Mouse (Mus musculus): ENCODE data around the gene Hpcal1. TPM values are rescaled to one million over a fixed set of nuclear protein-coding genes. Genes with fewer than 3 reads are reported as not detected.

Gene Hpcal1
- polyA plus RNA-seq, 1 experiment from 2014 or later: 62.0 TPM

DNA sequence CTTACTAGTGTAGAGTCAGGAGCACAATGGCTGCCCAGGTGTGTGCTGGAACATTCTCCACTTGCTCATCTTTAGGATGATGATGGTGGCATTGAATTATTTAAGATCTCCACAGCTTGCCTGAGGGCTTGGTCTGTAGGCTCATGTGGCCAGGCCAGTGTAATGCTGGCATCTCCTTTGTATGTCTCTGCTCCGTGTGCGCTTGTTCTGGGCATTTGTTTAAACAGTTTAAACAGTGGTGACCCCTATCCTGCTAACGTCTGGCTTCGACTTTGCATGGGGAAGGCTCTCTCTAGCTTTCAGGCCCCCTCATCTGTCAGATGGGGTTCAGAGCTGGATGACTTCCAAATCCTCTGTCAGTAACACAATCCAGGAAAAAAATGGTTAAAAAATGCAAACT, 8.3 kb downstream of the Hpcal1 start:
- Histone ChIP-seq H3K27ac (ENCODE audit: low read length) (no peak overlapping the region), H3K4me1 (ENCODE audit: insufficient read depth, low read length) (peaks cover 44% of the 10 kb centered on the region), H3K9me3 (ENCODE audit: low read length) (no peaks in the 10 kb centered on the region), H3K4me3 (ENCODE audit: low read length) (no peak overlapping the region), H3K4me2 (replicated peaks; ENCODE audit: low read depth, low read length) (no peak overlapping the region), H3K9ac (replicated peaks; ENCODE audit: low read length) (no peak overlapping the region), H3K27me3 (ENCODE audit: insufficient read depth, low read length) (no peaks in the 10 kb centered on the region), H3K36me3 (ENCODE audit: insufficient read depth, low read length) (no peaks in the 10 kb centered on the region)
- WGBS: 68% methylated on average over 4 of the region's 4 CpGs
- no peak for ATAC-seq (ENCODE audit: low FRiP score, low TSS enrichment)

DNA sequence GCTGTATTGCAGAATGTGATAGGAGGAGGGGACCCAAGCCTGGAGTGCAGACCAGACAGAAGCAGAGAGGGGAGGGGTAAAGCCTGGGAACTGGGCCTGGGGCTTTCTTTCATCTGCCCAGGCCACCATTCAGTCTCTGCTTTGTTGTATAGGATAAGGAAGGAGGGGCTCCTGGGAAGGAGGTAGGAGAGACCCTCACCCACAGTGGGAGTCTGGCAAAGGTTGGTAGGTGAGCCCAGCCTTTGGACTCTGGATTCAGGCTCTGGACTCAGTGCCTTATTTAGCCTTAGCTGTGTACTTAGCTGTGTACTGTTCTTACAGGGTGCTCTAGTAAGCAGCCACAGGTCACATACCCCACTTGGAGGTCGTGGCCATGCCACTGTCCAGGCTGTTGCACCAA, 8.8 kb downstream of the Hpcal1 start:
- H3K9ac ChIP-seq (replicated peaks; ENCODE audit: low read length): no peak overlapping the region
- H3K4me1 ChIP-seq (ENCODE audit: insufficient read depth, low read length): peaks cover 39% of the 10 kb centered on the region
- no peak for ATAC-seq (ENCODE audit: low FRiP score, low TSS enrichment)
- no peaks in the 10 kb centered on the region for H3K9me3 ChIP-seq (ENCODE audit: low read length)
- WGBS: 86% methylated on average over 1 of the region's 1 CpGs
- no peak overlapping the region for H3K4me3 ChIP-seq (ENCODE audit: low read length)
- no peak overlapping the region for H3K27ac ChIP-seq (ENCODE audit: low read length)
- no peaks in the 10 kb centered on the region for H3K36me3 ChIP-seq (ENCODE audit: insufficient read depth, low read length)
- no peaks in the 10 kb centered on the region for H3K27me3 ChIP-seq (ENCODE audit: insufficient read depth, low read length)
- H3K4me2 ChIP-seq (replicated peaks; ENCODE audit: low read depth, low read length): no peak overlapping the region

DNA sequence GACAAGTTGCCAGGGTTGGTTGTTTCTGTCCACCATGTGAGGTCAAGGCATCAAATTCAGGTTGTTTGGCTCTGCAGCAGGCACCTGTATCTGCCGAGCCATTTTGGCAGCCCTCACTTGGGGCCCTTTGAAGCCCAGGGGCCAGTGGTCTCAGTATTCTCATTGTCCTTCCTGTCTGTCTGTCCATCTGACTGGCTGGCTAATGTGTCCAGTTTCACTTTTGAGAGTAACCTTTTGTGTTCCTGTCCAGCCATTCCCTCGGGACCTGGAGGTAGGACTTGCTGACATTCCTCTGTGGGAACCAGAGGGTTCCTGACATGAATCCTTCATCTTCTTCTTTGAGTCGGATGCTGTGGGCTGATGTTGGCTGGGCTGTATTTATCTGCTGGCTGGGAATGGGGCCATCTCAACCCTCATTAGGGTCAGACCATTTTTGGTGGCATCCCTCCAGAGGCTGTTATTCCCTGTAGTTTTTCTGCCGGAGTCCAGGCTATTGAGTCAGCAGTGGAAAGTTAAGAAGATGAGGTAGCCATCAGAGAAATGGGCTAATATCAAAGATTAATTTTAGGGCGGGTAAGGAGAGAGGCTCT, 10.6 kb downstream of the Hpcal1 start:
- peak overlapping the region; percentile 50 for H3K27ac ChIP-seq (ENCODE audit: low read length)

DNA sequence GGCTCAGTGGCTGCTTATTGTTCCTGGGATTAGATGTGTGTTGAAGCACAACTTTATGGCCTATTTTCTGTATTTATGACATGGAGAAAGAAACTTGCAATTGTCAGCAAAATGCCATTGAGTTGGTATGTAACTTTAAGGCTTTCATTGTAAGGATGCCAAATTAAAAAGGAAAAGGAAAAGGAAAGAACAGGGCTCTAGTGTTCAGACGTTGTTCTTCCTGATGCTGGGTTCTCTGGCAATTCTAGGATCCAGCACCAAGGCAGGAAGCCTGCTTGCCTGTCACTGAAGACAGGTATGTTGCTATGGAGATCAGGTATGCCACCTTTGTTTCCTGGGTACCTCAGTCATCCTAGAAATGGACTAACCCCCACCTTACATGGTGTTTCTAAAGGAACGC, 11.1 kb downstream of the Hpcal1 start:
- H3K4me2 ChIP-seq (replicated peaks; ENCODE audit: low read depth, low read length): no peak overlapping the region
- H3K9ac ChIP-seq (replicated peaks; ENCODE audit: low read length): no peak overlapping the region
- no peaks in the 10 kb centered on the region for H3K36me3 ChIP-seq (ENCODE audit: insufficient read depth, low read length)
- no peaks in the 10 kb centered on the region for H3K9me3 ChIP-seq (ENCODE audit: low read length)
- peak overlapping the region; percentile 69 for H3K27ac ChIP-seq (ENCODE audit: low read length)
- WGBS: 56% methylated on average over 2 of the region's 2 CpGs
- H3K4me1 ChIP-seq (ENCODE audit: insufficient read depth, low read length): peaks cover 32% of the 10 kb centered on the region
- no peaks in the 10 kb centered on the region for H3K27me3 ChIP-seq (ENCODE audit: insufficient read depth, low read length)
- no peak for ATAC-seq (ENCODE audit: low FRiP score, low TSS enrichment)
- no peak overlapping the region for H3K4me3 ChIP-seq (ENCODE audit: low read length)

More for the DNA sequence above, 10.6 kb downstream of the Hpcal1 start:
- H3K4me2 ChIP-seq (replicated peaks; ENCODE audit: low read depth, low read length): no peak overlapping the region
- ATAC-seq (ENCODE audit: low FRiP score, low TSS enrichment): no peak
- no peak overlapping the region for H3K9ac ChIP-seq (replicated peaks; ENCODE audit: low read length)
- 69% methylated on average over 5 of the region's 5 CpGs for WGBS
- no peaks in the 10 kb centered on the region for H3K9me3 ChIP-seq (ENCODE audit: low read length)
- no peak overlapping the region for H3K4me3 ChIP-seq (ENCODE audit: low read length)
- no peaks in the 10 kb centered on the region for H3K36me3 ChIP-seq (ENCODE audit: insufficient read depth, low read length)
- H3K4me1 ChIP-seq (ENCODE audit: insufficient read depth, low read length): peaks cover 32% of the 10 kb centered on the region
- H3K27me3 ChIP-seq (ENCODE audit: insufficient read depth, low read length): no peaks in the 10 kb centered on the region

DNA sequence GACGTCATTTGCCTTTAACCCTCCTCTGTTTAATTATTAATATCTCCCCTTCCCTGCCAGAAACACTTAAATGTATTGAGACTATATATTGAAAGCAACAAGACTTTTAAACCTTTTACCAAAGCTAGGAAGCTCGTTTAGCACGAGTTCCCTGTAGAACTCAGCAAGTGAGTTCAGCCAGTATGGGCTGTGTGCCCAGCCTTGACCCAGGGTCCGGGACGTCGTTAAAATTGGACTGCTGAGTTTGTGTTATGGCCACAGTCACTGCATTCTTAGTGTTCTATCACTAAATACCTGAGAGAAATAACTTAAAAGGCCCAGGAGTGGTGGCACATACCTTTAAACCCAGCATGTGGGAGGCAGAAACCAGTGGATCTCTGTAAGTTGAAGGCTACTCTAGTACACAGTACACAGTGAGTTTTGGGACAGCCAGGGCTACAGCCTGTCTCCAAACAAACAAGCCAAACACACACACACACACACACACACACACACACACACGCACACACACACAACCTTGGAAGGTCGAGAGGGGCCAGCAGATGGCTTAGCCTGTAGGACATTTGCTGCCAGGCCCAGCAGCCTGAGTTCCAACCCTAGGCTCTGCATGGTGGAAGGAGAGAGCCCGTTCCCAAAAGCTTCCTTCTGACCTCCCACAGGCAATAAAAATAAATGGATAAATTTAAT, 11.7 kb downstream of the Hpcal1 start:
- no peak overlapping the region for H3K4me2 ChIP-seq (replicated peaks; ENCODE audit: low read depth, low read length)
- no peaks in the 10 kb centered on the region for H3K9me3 ChIP-seq (ENCODE audit: low read length)
- peak overlapping the region; percentile 69 for H3K27ac ChIP-seq (ENCODE audit: low read length)
- H3K36me3 ChIP-seq (ENCODE audit: insufficient read depth, low read length): no peaks in the 10 kb centered on the region
- 46% methylated on average over 9 of the region's 9 CpGs for WGBS
- no peaks in the 10 kb centered on the region for H3K27me3 ChIP-seq (ENCODE audit: insufficient read depth, low read length)
- H3K4me3 ChIP-seq (ENCODE audit: low read length): no peak overlapping the region
- H3K9ac ChIP-seq (replicated peaks; ENCODE audit: low read length): no peak overlapping the region
- peak; percentile 20; the same call in 1 of the 2 replicates for ATAC-seq (ENCODE audit: low FRiP score, low TSS enrichment)
- H3K4me1 ChIP-seq (ENCODE audit: insufficient read depth, low read length): peaks cover 32% of the 10 kb centered on the region

DNA sequence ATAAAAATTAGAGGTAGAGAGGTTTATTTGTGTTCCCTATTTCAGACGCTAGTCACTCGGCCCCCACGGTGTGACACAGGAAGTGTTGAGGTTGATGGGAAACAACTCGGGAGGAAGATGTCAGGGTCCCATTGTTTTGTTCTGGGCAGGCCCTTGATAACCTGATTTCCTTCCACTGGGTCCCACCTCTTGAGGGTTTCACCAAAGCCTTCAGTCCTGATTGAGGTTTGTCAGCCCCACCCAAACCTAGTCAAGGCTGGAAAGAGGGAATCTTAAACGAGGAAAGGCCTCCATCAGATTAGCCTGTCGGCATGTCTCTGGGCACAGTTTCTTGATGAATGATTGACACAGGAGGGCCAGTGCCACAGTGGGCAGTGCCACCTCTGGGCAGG, 12.3 kb downstream of the Hpcal1 start:
- 65% methylated on average over 6 of the region's 6 CpGs for WGBS
- Histone ChIP-seq H3K4me2 (replicated peaks; ENCODE audit: low read depth, low read length) (no peak overlapping the region), H3K27ac (ENCODE audit: low read length) (no peak overlapping the region; the same call in 1 of the 2 replicates), H3K27me3 (ENCODE audit: insufficient read depth, low read length) (no peaks in the 10 kb centered on the region), H3K4me3 (ENCODE audit: low read length) (no peak overlapping the region), H3K36me3 (ENCODE audit: insufficient read depth, low read length) (no peaks in the 10 kb centered on the region), H3K9ac (replicated peaks; ENCODE audit: low read length) (no peak overlapping the region), H3K9me3 (ENCODE audit: low read length) (no peaks in the 10 kb centered on the region), H3K4me1 (ENCODE audit: insufficient read depth, low read length) (peaks cover 32% of the 10 kb centered on the region)
- ATAC-seq (ENCODE audit: low FRiP score, low TSS enrichment): no peak

DNA sequence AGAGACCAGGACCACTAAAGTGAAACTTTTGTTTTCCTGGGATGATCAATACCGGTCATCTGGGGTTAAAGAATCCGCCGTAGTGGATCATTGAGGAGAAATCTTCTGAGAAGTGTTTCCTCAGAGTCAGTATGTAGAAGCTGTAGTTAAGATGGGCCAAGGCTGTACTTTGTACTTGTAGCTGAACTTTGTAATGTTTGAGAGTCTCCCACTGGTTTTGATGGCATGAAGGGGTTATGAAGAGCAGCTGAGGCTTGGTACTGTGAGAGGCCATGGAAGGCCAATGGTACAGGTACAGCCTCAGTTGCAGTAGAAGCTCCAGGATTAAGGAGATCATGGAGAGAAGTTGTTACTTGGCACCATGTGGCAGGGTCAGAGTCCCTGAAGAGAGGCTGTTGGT, 13.2 kb downstream of the Hpcal1 start:
- Histone ChIP-seq H3K4me3 (ENCODE audit: low read length) (no peak overlapping the region), H3K9me3 (ENCODE audit: low read length) (no peaks in the 10 kb centered on the region)
- 96% methylated on average over 3 of the region's 3 CpGs for WGBS

DNA sequence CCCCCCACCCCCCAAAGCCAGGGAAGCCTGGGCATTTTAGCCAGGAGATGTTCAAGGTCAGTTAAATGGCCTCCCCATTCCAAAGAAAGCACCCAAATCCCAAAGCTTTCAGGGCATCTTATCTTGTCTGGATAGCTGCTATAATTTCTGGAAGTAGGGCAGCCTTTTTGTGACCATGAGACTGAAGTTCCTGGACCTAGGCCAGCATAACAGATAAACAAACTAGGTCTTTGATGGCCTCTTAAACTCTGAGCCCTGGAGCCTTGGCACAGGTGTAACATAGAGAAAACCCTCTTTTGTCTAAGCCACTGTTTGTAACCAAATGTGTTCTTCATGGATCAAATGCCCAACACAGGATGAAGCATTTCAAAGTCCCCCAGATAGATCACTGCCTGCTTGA, 16.8 kb downstream of the Hpcal1 start:
- Histone ChIP-seq H3K9ac (replicated peaks; ENCODE audit: low read length) (no peak overlapping the region), H3K36me3 (ENCODE audit: insufficient read depth, low read length) (no peaks in the 10 kb centered on the region), H3K9me3 (ENCODE audit: low read length) (no peaks in the 10 kb centered on the region), H3K27me3 (ENCODE audit: insufficient read depth, low read length) (no peaks in the 10 kb centered on the region), H3K27ac (ENCODE audit: low read length) (no peak overlapping the region), H3K4me2 (replicated peaks; ENCODE audit: low read depth, low read length) (no peak overlapping the region), H3K4me3 (ENCODE audit: low read length) (no peak overlapping the region), H3K4me1 (ENCODE audit: insufficient read depth, low read length) (peaks cover 46% of the 10 kb centered on the region)
- ATAC-seq (ENCODE audit: low FRiP score, low TSS enrichment): no peak

More for the DNA sequence above, 13.2 kb downstream of the Hpcal1 start:
- H3K27ac ChIP-seq (ENCODE audit: low read length): no peak overlapping the region
- H3K9ac ChIP-seq (replicated peaks; ENCODE audit: low read length): no peak overlapping the region
- no peak for ATAC-seq (ENCODE audit: low FRiP score, low TSS enrichment)
- no peaks in the 10 kb centered on the region for H3K27me3 ChIP-seq (ENCODE audit: insufficient read depth, low read length)
- peaks cover 36% of the 10 kb centered on the region for H3K4me1 ChIP-seq (ENCODE audit: insufficient read depth, low read length)
- H3K4me2 ChIP-seq (replicated peaks; ENCODE audit: low read depth, low read length): no peak overlapping the region
- no peaks in the 10 kb centered on the region for H3K36me3 ChIP-seq (ENCODE audit: insufficient read depth, low read length)

DNA sequence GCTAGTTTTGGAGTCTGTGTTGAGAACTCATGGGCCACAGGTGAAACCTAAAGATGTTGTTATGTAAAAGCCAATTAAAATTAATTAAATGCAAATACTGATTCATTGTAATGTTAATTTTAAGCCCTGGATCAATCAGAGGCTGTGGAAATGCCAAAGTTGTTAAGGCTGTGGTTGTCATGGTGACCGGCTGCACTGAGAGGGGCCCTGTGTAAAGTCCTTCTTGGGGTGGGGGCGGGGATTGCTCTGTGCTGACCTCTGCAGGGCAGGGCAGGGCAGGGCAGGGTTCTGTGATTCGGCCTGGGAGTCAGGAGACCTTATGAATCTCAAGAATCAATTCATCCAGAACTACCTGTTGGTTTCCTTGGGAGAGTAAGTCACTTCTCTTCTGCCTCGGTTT, 18.8 kb downstream of the Hpcal1 start:
- H3K9me3 ChIP-seq (ENCODE audit: low read length): no peaks in the 10 kb centered on the region
- no peak overlapping the region for H3K4me2 ChIP-seq (replicated peaks; ENCODE audit: low read depth, low read length)
- no peaks in the 10 kb centered on the region for H3K36me3 ChIP-seq (ENCODE audit: insufficient read depth, low read length)
- H3K9ac ChIP-seq (replicated peaks; ENCODE audit: low read length): no peak overlapping the region
- H3K27ac ChIP-seq (ENCODE audit: low read length): peak overlapping the region; percentile 83
- ATAC-seq (ENCODE audit: low FRiP score, low TSS enrichment): no peak
- WGBS: 45% methylated on average over 3 of the region's 4 CpGs
- no peak overlapping the region for H3K4me3 ChIP-seq (ENCODE audit: low read length)
- H3K4me1 ChIP-seq (ENCODE audit: insufficient read depth, low read length): peaks cover 42% of the 10 kb centered on the region
- H3K27me3 ChIP-seq (ENCODE audit: insufficient read depth, low read length): no peaks in the 10 kb centered on the region

DNA sequence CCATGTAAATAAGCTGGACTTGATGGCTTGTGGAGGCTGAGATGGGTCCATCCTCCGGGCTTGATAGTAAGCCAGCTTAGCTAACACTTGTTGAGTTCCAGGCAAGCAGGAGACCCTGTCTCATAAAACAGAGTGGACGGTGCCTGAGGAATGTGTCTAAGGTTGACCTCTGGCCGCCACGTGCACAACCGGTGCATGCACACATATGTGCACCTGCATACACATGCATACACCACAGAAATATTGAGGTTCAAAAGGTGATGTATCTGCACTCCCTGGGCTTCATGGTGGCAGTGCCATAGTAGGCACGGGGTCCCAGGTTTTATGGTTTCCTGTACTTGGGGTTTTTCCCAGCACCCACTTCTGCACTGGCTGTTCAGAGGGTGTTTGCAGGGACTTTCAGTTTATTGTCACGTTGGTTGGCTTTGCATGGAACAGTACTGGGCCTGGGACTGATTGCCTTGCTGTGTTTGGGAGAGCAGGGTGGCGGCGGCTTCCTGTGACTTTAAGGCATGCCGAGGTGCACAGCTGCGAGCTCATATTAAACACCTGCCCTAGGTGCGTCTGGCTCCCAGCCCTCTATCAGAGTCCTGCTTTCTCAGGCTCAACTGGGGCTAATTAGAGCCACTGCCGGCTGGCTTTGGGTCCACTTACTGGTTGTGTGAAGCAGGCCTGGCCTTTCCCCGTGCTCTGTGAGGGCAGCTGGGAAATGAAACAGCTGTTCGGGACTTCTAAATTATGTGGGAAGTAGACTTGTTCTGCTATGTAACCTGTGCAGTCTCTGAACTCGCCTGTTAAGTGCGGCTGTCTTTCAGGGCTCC, 19.5 kb downstream of the Hpcal1 start:
- Histone ChIP-seq H3K4me2 (replicated peaks; ENCODE audit: low read depth, low read length) (peak overlapping the region; percentile 24), H3K9ac (replicated peaks; ENCODE audit: low read length) (no peak overlapping the region; the same call in 1 of the 2 replicates), H3K27ac (ENCODE audit: low read length) (peak overlapping the region; percentile 83), H3K27me3 (ENCODE audit: insufficient read depth, low read length) (no peaks in the 10 kb centered on the region), H3K9me3 (ENCODE audit: low read length) (no peaks in the 10 kb centered on the region), H3K4me1 (ENCODE audit: insufficient read depth, low read length) (peaks cover 42% of the 10 kb centered on the region), H3K36me3 (ENCODE audit: insufficient read depth, low read length) (no peaks in the 10 kb centered on the region), H3K4me3 (ENCODE audit: low read length) (no peak overlapping the region)
- 34% methylated on average over 17 of the region's 17 CpGs for WGBS
- ATAC-seq (ENCODE audit: low FRiP score, low TSS enrichment): peak; percentile 67
